Mouse (Mus musculus) liver, embryonic 16.5 days (tissue): ENCODE measurements around the gene D630003M21Rik. TPM values are rescaled to one million over a fixed set of nuclear protein-coding genes. Genes with fewer than 3 reads are reported as not detected.

ENCODE experiments used
- ATAC-seq: fragments of 200-750 bp; cut with Nextera tagmentation; 2 replicates; pipeline ENCODE4 v1.8.0; 2017; ENCODE audit warnings: low read depth, mild to moderate bottlenecking, moderate number of reproducible peaks, moderate library complexity
- H3K27ac ChIP-seq: fragments of 300-500 bp; sonication (generic); 2 replicates; pipeline ENCODE4 v1.5.1; 2014; ENCODE audit warnings: mild to moderate bottlenecking, low read length
- H3K27me3 ChIP-seq: fragments of 300-500 bp; sonication (generic); 2 replicates; pipeline ENCODE4 v1.6.1; 2014; ENCODE audit warnings: low read depth, low read length, mixed read lengths; ENCODE audit not compliant: control insufficient read depth, insufficient read depth
- H3K36me3 ChIP-seq: fragments of 300-500 bp; sonication (generic); 2 replicates; pipeline ENCODE4 v1.6.1; 2014; ENCODE audit warnings: mild to moderate bottlenecking; ENCODE audit not compliant: control insufficient read depth, insufficient read depth
- H3K4me1 ChIP-seq: fragments of 300-500 bp; sonication (generic); 2 replicates; pipeline ENCODE4 v1.6.1; 2014; ENCODE audit warnings: low read depth, low read length, mixed read lengths; ENCODE audit not compliant: control insufficient read depth
- H3K4me2 ChIP-seq: fragments of 300-500 bp; sonication (generic); 2 replicates; pipeline ENCODE4 v1.6.1; 2014; ENCODE audit warnings: low read depth, low read length, mixed read lengths
- H3K4me3 ChIP-seq: fragments of 300-500 bp; sonication (generic); 2 replicates; pipeline ENCODE4 v1.5.1; 2014; ENCODE audit warnings: low read depth, mild to moderate bottlenecking, low read length
- H3K9ac ChIP-seq: fragments of 300-500 bp; sonication (generic); 2 replicates; pipeline ENCODE4 v1.6.1; 2014; ENCODE audit warnings: low read depth, low read length
- H3K9me3 ChIP-seq: fragments of 300-500 bp; sonication (generic); replicated peaks from 2 replicates; pipeline ENCODE4 v1.6.1; 2016; ENCODE audit warnings: low read length; ENCODE audit not compliant: control insufficient read depth
- WGBS: fragments of 180-500 bp; shearing (Covaris S2); extraction: QIAGEN DNeasy Blood & Tissue Kit; methylation state at CpG from one replicate; pipeline ENCODE4 v1.1.7; 2014; ENCODE audit not compliant: insufficient replicate concordance; 5-methylcytosine and 5-hydroxymethylcytosine counted together
- polyA plus RNA-seq: library from polyadenylated mRNA; unstranded; fragments of >200 nt; fragmentation: Nextera tagmentation; extraction: Ambion mirVana; gene quantifications from 2 replicates; pipeline ENCODE4 v1.2.1, GENCODE M21; 2015

D630003M21Rik gene
- polyA plus RNA-seq, 1 experiment from 2014 or later, result 0.78 TPM

DNA sequence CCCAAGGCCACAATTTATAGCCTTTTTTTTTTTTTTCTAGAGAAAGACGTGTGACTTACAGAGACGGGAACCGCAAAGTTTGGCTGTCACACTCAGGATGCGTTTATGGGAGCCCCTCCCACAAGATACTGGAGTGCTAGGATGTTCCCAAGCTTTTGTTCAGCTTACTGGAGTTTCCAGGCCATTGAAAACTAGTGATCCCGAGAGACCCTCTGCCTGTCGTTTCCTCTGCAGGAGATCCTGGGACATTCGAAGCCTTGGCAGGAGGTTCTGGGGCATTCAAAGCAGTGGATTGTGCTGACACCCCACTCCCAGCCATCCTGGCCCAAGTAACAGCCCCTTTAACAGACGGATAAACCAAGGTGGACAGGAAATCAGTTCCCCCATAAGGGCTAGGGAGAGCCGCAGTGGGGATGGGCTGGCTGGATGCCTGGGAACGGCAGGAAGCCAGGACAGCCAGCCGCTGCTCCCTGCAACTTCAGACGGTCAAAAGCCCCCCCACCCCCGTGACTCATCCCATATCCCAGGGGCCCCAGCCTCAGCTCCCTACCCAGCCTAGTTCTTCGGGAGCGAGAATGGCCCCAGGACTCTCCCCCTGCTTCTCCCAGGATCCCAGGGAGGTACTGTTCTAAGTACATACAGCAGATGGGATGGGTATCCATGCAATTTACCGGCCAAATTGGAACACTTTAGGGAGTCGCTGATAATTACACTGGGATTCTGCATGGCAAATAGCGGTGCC is 49.5 kb downstream of the D630003M21Rik start:
- H3K9ac ChIP-seq, result no peak overlapping the region
- no peak for ATAC-seq
- no peaks in the 10 kb centered on the region for H3K9me3 ChIP-seq
- H3K4me1 ChIP-seq, result peaks cover 27% of the 10 kb centered on the region
- H3K4me2 ChIP-seq, result peak overlapping the region; percentile 48
- H3K27ac ChIP-seq, result no peak overlapping the region
- peak overlapping the region; percentile 6 for H3K4me3 ChIP-seq
- H3K36me3 ChIP-seq, result no peaks in the 10 kb centered on the region
- 30% methylated on average over 18 of the region's 18 CpGs for WGBS
- H3K27me3 ChIP-seq, result peaks cover 2% of the 10 kb centered on the region; the same call in 1 of the 2 replicates

DNA sequence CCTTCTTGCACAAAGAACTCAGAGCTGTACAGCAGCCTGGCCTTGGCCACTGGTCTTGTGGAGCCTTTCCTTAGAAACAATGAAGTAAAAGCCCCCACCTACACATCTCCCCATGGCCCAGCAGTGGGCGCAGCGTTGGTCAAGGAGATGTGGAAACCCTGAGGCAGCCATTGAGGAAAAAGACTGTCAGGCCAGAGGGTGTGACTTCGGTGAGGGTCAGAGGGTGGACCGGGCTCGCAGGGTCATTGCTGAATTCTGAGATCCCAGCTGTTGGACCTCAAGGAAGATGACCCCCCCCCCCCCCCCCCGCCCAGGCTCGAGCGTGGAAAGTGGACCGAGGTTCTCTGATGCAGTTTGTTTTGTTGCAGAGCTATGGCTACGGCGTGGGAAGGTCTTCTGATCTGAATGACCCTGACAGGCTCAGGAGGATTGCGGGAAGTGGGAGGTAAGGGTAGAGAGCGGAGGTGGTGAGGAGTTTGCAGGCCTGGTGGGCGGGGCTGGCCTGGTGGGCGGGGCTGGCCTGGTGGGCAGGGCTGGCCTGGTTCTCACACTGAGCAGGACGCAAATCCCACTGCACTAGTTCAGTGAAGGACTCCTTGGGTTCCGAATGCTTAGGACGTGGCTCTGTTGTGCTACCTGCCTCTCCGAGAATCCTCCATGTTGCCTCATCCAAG is 50.2 kb downstream of the D630003M21Rik start:
- H3K27me3 ChIP-seq, result peaks cover 2% of the 10 kb centered on the region; the same call in 1 of the 2 replicates
- H3K4me1 ChIP-seq, result peaks cover 29% of the 10 kb centered on the region
- H3K9ac ChIP-seq, result no peak overlapping the region
- H3K36me3 ChIP-seq, result no peaks in the 10 kb centered on the region
- no peak overlapping the region for H3K27ac ChIP-seq
- H3K4me2 ChIP-seq, result peak overlapping the region; percentile 48
- WGBS, result 10% methylated on average over 17 of the region's 19 CpGs
- H3K9me3 ChIP-seq, result no peaks in the 10 kb centered on the region
- ATAC-seq, result peak; percentile 64
- peak overlapping the region; percentile 6 for H3K4me3 ChIP-seq

DNA sequence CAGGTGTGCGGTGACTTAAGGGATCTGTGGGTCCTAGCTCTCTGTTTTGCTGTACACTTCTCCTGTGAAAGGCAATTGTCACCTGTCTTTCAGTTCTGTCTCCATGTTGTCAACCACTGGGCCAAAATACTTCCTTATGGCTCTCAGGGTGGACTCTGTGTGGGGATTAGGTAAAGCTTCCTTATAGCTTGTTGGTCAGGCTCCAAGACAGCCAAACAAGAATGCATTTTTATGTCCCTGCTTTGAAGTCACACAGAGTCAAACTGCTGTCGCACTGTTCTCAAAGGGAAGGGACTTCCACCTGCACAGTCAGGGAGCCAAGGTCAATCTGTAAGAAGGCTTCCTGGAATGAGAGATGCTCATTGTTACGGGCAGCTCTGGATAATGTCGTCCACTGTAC is 50.9 kb downstream of the D630003M21Rik start:
- Histone ChIP-seq H3K4me1 (peaks cover 29% of the 10 kb centered on the region), H3K27ac (no peak overlapping the region), H3K9me3 (no peaks in the 10 kb centered on the region), H3K4me3 (no peak overlapping the region), H3K27me3 (peaks cover 2% of the 10 kb centered on the region; the same call in 1 of the 2 replicates), H3K36me3 (no peaks in the 10 kb centered on the region), H3K9ac (no peak overlapping the region), H3K4me2 (no peak overlapping the region)
- WGBS, result 69% methylated on average over 4 of the region's 4 CpGs
- no peak for ATAC-seq

DNA sequence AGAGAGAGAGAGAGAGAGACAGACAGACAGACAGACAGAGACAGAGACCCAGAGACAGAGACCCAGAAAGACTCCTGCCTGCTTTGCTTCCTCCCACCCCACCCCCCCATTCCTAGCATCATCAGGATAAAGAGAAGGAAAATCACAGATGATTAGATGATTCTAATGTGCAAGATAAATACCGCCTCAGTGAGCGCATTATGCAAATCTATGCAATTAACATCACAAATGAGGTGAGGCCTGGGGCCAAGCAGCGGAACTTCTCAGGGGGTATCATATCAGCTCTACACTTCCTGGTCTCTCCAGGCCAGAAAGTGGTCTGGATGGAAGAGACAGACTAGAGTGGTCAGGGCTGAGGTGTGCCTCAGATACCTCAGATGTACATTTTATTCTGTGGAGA is 51.4 kb downstream of the D630003M21Rik start:
- no peak overlapping the region for H3K4me2 ChIP-seq
- H3K36me3 ChIP-seq, result no peaks in the 10 kb centered on the region
- no peak overlapping the region for H3K9ac ChIP-seq
- H3K27ac ChIP-seq, result no peak overlapping the region
- peaks cover 29% of the 10 kb centered on the region for H3K4me1 ChIP-seq
- H3K4me3 ChIP-seq, result no peak overlapping the region
- H3K9me3 ChIP-seq, result no peaks in the 10 kb centered on the region
- peaks cover 2% of the 10 kb centered on the region; the same call in 1 of the 2 replicates for H3K27me3 ChIP-seq
- 78% methylated on average over 3 of the region's 3 CpGs for WGBS
- ATAC-seq, result no peak

DNA sequence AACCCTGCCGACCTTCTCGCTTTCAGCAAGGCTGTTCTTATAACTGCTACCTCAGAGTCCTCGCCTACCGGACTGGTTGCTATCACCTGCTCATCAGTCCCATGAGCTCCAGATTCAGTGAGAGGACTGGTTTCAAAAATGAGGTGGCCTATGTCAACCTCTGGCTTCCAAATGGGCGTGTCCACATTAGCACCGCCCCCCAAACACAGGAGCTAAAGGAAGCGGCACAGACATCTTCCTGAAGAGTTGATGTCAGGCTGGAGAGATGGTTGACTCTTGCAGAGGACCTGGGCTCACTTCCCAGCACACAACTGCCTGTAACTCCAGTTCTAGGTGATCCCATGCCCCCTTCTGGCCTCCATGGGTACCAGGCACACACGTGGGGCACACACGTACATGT is 52.3 kb downstream of the D630003M21Rik start:
- peaks cover 29% of the 10 kb centered on the region for H3K4me1 ChIP-seq

GRCm38 (mm10) chr2:158175433-158175832 is 53.6 kb downstream of the D630003M21Rik start:
- peak overlapping the region; percentile 80 for H3K27ac ChIP-seq
- H3K9ac ChIP-seq, result no peak overlapping the region
- H3K9me3 ChIP-seq, result no peaks in the 10 kb centered on the region
- peak; percentile 81 for ATAC-seq
- H3K4me2 ChIP-seq, result no peak overlapping the region; the same call in 1 of the 2 replicates
- H3K4me3 ChIP-seq, result no peak overlapping the region
- H3K4me1 ChIP-seq, result peaks cover 29% of the 10 kb centered on the region
- H3K36me3 ChIP-seq, result no peaks in the 10 kb centered on the region
- 3% methylated on average over 3 of the region's 3 CpGs for WGBS
- H3K27me3 ChIP-seq, result peaks cover 2% of the 10 kb centered on the region; the same call in 1 of the 2 replicates

More for the DNA sequence above, 52.3 kb downstream of the D630003M21Rik start:
- no peak for ATAC-seq
- Histone ChIP-seq H3K9ac (no peak overlapping the region), H3K4me2 (no peak overlapping the region), H3K27me3 (peaks cover 2% of the 10 kb centered on the region; the same call in 1 of the 2 replicates), H3K9me3 (no peaks in the 10 kb centered on the region), H3K27ac (no peak overlapping the region), H3K36me3 (no peaks in the 10 kb centered on the region), H3K4me3 (no peak overlapping the region)
- WGBS, result 70% methylated on average over 9 of the region's 9 CpGs

- H3K4me3 ChIP-seq, result no peak overlapping the region
- H3K9ac ChIP-seq, result no peak overlapping the region
- ATAC-seq, result peak; percentile 33
- H3K27me3 ChIP-seq, result peaks cover 2% of the 10 kb centered on the region; the same call in 1 of the 2 replicates
- 50% methylated on average over 15 of the region's 15 CpGs for WGBS
- H3K4me1 ChIP-seq, result peaks cover 29% of the 10 kb centered on the region
- peak overlapping the region; percentile 80 for H3K27ac ChIP-seq
- H3K9me3 ChIP-seq, result no peaks in the 10 kb centered on the region
- no peak overlapping the region; the same call in 1 of the 2 replicates for H3K4me2 ChIP-seq
- no peaks in the 10 kb centered on the region for H3K36me3 ChIP-seq
These were observed 54.1 kb downstream of the D630003M21Rik start for GRCm38 (mm10) chr2:158174958-158175357.

DNA sequence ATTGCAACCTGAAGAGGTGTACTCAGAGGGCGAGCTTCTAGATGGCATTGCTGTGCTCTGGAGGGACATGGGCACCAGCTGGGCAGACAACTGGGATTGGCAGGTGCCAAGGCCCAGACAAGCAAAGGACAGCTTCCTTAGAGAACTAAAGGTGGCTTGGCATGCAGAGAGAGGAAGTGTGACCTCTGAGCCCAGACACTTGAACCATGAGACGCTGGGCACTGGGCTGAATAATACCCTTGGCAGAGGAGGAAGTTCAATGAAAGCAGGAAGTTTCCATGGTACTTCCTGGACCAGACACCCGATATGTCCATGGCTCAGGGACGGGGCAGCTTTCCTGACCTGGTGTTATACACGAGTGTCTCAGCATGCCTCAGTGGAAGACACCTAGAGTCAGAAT is 54.6 kb downstream of the D630003M21Rik start:
- H3K9ac ChIP-seq, result no peak overlapping the region
- ATAC-seq, result no peak
- peaks cover 2% of the 10 kb centered on the region; the same call in 1 of the 2 replicates for H3K27me3 ChIP-seq
- peak overlapping the region; percentile 80 for H3K27ac ChIP-seq
- no peak overlapping the region for H3K4me3 ChIP-seq
- 27% methylated on average over 5 of the region's 5 CpGs for WGBS
- H3K9me3 ChIP-seq, result no peaks in the 10 kb centered on the region
- peaks cover 28% of the 10 kb centered on the region for H3K4me1 ChIP-seq
- H3K36me3 ChIP-seq, result no peaks in the 10 kb centered on the region
- H3K4me2 ChIP-seq, result no peak overlapping the region; the same call in 1 of the 2 replicates

DNA sequence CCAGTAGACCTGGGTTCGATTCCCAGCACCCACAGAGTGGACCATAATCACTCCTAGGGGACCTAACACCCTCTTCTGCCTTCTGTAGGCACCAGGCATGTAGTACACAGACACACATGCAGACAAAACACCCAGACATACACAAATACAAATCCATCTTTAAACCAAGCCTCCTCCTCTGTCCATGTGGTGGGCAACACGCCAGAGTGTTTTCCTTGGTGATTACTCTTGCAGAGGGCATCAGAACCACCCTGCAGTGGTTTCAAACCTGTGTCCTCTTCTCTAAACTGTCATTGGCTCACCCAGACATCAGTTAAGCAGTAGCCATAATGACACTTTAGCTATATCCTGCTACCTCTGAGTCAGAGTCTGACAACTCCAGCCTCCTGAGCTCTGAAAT is 58.6 kb downstream of the D630003M21Rik start:
- Histone ChIP-seq H3K9ac (no peak overlapping the region), H3K4me3 (no peak overlapping the region), H3K4me2 (no peak overlapping the region), H3K27me3 (no peaks in the 10 kb centered on the region), H3K9me3 (no peaks in the 10 kb centered on the region), H3K36me3 (no peaks in the 10 kb centered on the region), H3K27ac (no peak overlapping the region), H3K4me1 (peaks cover 11% of the 10 kb centered on the region)
- no peak for ATAC-seq
- 42% methylated on average over 2 of the region's 2 CpGs for WGBS
